Mouse (Mus musculus) left cerebral cortex, adult 2 months (tissue): ENCODE measurements around the gene Uba5. TPM values are rescaled to one million over a fixed set of nuclear protein-coding genes. Genes with fewer than 3 reads are reported as not detected.
A peak's percentile ranks its signal among the peaks of the same experiment; 100 is the strongest.

ENCODE experiments used
- DNase-seq, 2 experiments: peaks; one replicate each; pipeline ENCODE4 v3.0.0; 2021 to 2022; ENCODE audit warnings: low spot score in 2 of 2, mixed read lengths in 1 of 2; ENCODE audit errors: extremely low spot score in 1 of 2
- H3K27ac ChIP-seq: fragments of 200-600 bp; 2 replicates; pipeline ENCODE4 v1.8.1; 2022
- H3K4me3 ChIP-seq: fragments of 200-600 bp; 2 replicates; pipeline ENCODE4 v1.8.1; 2022
- CTCF ChIP-seq: fragments of 200-600 bp; IDR thresholded peaks from 2 replicates; pipeline ENCODE4 v1.8.1; 2022; ENCODE audit warnings: antibody characterized with exemption, mild to moderate bottlenecking, moderate library complexity
- intact Hi-C: fragments of 180-260 bp; cut with DNase I; formaldehyde crosslinking; loops from one replicate; pipeline ENCODE4 v1.15.1; 2025
- total RNA-seq, 2 experiments: library from RNA; stranded (reverse); gene quantifications; 2 replicates each; pipeline ENCODE4 v1.2.3; 2021

The Uba5 gene
- total RNA-seq, 2 experiments from 2014 or later = 39.2 to 42.2 TPM

GRCm38 (mm10) chr9:104051028-104051427 is 11.9 kb downstream of the Uba5 start:
- Histone ChIP-seq H3K4me3 (no peak overlapping the region), H3K27ac (no peak overlapping the region)
- no peak for TF ChIP-seq CTCF
- intact Hi-C loops = no loop called here
- DNase-seq = no peak

DNA sequence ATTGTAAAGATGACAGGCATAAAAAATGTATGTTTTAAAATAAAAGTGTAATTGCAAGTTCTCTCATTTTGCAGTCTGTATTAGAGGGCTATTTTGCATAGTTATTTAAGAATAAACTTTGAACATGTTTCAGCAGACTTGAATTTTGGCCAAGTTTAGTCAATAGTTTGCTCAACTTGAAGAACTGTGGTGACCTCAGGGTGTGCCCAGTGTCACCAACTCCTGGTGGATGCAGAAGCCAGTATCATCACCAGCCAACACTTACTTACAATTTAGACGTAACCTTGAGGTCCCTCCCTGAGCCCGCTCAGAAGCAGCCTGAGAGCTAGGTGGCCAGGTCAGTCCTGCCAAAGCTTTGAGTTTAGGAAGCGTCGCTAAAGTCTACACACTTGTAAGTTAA is 19.3 kb downstream of the Uba5 start:
- no peak for DNase-seq
- Histone ChIP-seq H3K27ac (no peak overlapping the region), H3K4me3 (no peak overlapping the region)
- TF ChIP-seq CTCF = no peak
- intact Hi-C loops = no loop called here

GRCm38 (mm10) chr9:104040362-104040761 is 22.6 kb downstream of the Uba5 start, which contains the start of gene Gm28305:
Gm28305 (plus strand) TSS chr9:104040662.
- intact Hi-C loops = no loop called here
- DNase-seq = no peak
- Histone ChIP-seq H3K4me3 (no peak within 1 kb of the TSS), H3K27ac (no peak within 1 kb of the TSS)
- no peak for TF ChIP-seq CTCF

- no peak for TF ChIP-seq CTCF
- no peak for DNase-seq
- intact Hi-C loops = no loop called here
- Histone ChIP-seq H3K27ac (no peak overlapping the region), H3K4me3 (no peak overlapping the region)
Observed at GRCm38 (mm10) chr9:104039742-104040141, 23.2 kb downstream of the Uba5 start.

- Histone ChIP-seq H3K4me3 (no peak overlapping the region), H3K27ac (no peak overlapping the region)
- intact Hi-C loops = no loop called here
- TF ChIP-seq CTCF = no peak
- DNase-seq = no peak
Observed at GRCm38 (mm10) chr9:104039031-104039695, 23.8 kb downstream of the Uba5 start.

GRCm38 (mm10) chr9:104038266-104038665 is 24.7 kb downstream of the Uba5 start:
- no peak for TF ChIP-seq CTCF
- no peak overlapping the region for H3K27ac ChIP-seq
- H3K4me3 ChIP-seq = no peak overlapping the region
- intact Hi-C loops = no loop called here
- no peak for DNase-seq

DNA sequence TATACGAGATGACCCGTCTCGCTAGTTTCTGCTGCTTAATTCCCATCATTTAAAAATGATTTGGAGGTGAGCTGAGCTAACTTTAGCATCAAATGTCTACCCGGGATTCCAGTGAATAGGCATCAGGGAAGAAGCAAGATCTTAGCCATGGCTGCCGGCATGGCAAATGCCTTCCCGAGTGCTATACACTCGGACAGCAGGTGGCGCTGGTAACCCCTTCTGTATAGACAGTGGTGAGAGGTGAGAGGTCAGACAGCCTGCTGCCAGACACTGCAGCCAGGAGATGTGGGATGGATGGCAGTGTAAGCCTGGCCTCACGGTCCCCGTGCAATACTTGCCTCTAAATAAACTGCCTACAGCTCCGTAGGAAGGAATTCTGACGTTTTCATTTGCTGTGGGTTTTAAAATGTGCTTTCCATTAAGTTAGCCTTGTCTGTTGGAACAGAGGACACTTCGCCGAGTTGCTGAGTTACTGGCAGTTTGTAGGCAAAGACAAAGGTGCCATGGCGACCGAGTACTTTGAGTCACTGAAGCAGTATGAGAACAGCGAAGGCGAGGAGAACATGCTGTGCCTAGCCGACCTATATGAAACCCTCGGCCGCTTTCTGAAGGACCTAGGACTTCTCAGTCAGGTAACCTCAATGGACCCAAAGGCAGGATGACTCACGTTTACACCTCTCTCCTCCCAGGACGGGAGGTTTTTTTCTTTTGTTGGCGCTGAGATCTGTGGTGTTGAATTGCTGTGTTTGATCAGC is 27.5 kb downstream of the Uba5 start:
- intact Hi-C loops = no loop called here
- Histone ChIP-seq H3K27ac (no peak overlapping the region), H3K4me3 (no peak overlapping the region)
- TF ChIP-seq CTCF = peak; percentile 86
- DNase-seq = peak; percentile 65 to 71

DNA sequence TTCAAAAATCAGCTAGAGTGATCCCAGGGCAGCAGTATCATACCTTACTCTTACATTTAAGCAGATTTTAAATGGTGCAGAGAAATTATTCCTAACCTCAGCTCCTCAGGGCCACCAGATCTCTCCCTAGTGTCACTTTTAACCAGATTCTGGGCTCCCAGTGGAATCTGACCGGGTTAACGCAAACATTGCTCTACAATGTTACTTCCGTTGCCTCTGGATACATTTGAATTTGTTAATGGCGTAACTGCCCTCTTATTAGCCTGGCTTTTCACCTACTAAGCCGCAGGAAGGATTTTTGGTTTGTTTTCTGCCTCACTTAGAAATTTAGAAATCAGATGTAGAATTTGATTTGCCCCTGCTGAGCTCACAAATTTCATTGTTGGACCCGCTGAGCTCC is 28.2 kb downstream of the Uba5 start:
- no peak for TF ChIP-seq CTCF
- intact Hi-C loops = no loop called here
- DNase-seq = no peak
- Histone ChIP-seq H3K4me3 (no peak overlapping the region), H3K27ac (no peak overlapping the region)

DNA sequence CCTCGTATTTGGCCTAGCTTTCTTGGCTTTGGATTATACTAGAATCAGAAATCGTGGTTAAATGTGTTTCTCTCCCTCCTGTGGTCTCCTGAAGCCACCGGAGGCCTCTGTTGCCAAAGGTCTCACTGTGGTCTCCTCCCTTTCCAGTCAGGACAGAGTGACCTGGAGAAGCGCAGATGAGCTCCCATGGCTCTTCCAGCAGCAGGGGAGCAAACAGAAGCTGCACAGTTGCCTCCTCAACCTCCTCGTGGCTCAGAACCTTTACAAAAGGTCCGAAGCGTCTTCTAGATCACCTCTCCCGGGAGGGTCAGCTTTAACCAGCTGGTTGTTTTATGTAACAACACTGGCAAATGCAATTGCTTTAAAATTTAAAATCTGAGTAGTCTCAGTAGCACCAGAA is 28.7 kb downstream of the Uba5 start:
- DNase-seq = no peak
- intact Hi-C loops = no loop called here
- Histone ChIP-seq H3K27ac (no peak overlapping the region), H3K4me3 (no peak overlapping the region)
- no peak for TF ChIP-seq CTCF

- intact Hi-C loops = no loop called here
- no peak for DNase-seq
- TF ChIP-seq CTCF = no peak
- no peak overlapping the region for H3K4me3 ChIP-seq
- no peak overlapping the region for H3K27ac ChIP-seq
Observed at GRCm38 (mm10) chr9:104029861-104030260, 33.1 kb downstream of the Uba5 start.

DNA sequence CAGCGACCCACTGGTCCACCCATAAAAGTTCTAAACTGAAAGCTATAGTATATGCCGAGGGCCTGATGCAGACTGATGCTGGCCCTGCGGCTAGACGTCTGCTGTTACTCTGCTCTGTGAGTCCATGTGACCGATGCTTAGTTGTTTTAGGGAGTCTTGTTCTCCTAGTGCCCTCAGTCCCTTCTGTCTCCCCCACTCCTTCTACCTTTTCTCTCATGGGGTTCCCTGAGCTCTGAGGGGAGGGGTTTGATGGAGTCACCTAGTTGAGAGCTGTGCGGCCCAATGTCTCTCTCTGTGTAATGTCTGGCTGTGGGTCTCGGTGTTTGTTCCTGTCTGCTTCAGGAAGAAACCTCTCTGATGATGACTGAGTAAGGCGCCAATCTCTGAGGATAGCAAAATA is 35.7 kb downstream of the Uba5 start:
- no peak for TF ChIP-seq CTCF
- Histone ChIP-seq H3K4me3 (no peak overlapping the region), H3K27ac (no peak overlapping the region)
- DNase-seq = no peak
- intact Hi-C loops = no loop called here

DNA sequence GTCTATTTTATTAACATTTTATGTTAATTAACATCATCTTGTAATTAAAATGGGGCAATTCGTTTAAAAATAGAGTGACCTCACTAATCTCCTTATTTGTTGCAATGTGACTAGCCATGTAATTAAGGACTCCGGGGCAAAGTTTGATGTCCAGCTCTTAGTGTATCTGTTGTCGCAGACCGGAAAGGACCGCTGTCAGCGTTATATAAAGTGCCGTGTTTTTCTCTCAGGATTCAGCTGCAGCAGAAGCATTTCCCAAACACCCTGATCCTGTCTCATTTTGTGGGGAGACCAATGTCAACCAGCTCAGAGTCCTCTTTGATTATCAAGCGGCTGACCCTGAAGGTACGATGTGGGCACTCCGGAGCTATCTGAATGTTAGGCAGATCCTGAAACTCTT is 41.9 kb downstream of the Uba5 start:
- intact Hi-C loops = no loop called here
- TF ChIP-seq CTCF = no peak
- Histone ChIP-seq H3K27ac (no peak overlapping the region), H3K4me3 (no peak overlapping the region)
- no peak for DNase-seq

DNA sequence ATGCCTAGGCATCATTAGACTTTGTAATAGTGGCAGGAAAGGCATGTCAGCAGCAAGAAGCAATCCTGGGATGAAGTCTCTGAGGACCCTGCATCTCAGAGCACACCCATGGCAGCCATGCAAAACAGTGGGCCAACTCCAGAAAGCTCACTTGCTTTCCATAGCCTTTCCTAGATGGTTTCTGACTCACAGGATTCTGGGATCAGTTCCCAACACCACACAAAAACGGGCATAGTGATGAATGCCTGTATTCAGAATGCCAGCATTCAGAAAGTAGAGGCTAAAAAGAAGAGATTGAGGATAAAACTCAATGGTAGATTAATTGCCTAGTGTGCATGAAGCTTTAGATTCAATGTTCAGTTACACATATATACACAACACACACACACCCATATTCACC is 48.4 kb downstream of the Uba5 start:
- no peak for TF ChIP-seq CTCF
- intact Hi-C loops = no loop called here
- no peak for DNase-seq
- H3K4me3 ChIP-seq = no peak overlapping the region
- no peak overlapping the region for H3K27ac ChIP-seq
